Mouse (Mus musculus): ENCODE data around the gene Fam53b. TPM values are rescaled to one million over a fixed set of nuclear protein-coding genes. Genes with fewer than 3 reads are reported as not detected.

Gene Fam53b
- polyA plus RNA-seq, 2 experiments, result 12.9 to 20.0 TPM

DNA sequence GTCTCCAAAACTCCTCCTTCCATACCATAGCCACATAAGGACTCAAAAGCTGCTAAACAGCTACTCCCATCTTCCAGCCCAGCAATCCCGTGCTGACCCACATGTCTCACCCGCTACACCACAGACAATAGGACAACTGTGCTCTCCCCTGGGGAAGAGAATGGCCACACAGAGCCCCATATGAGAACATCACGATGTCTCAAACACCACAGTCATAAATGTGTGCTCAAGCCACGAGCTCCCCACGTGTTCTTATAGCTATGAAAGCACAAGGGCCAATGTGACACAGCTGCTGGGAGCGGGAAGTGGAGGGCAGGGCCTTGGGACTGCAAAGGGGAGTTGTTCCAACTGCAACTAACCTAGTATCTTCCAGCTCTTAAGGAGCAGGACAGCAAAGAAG is 20.2 kb downstream of the Fam53b start:
- WGBS (ENCODE audit: insufficient replicate concordance), result 68% methylated on average over 6 of the region's 6 CpGs

DNA sequence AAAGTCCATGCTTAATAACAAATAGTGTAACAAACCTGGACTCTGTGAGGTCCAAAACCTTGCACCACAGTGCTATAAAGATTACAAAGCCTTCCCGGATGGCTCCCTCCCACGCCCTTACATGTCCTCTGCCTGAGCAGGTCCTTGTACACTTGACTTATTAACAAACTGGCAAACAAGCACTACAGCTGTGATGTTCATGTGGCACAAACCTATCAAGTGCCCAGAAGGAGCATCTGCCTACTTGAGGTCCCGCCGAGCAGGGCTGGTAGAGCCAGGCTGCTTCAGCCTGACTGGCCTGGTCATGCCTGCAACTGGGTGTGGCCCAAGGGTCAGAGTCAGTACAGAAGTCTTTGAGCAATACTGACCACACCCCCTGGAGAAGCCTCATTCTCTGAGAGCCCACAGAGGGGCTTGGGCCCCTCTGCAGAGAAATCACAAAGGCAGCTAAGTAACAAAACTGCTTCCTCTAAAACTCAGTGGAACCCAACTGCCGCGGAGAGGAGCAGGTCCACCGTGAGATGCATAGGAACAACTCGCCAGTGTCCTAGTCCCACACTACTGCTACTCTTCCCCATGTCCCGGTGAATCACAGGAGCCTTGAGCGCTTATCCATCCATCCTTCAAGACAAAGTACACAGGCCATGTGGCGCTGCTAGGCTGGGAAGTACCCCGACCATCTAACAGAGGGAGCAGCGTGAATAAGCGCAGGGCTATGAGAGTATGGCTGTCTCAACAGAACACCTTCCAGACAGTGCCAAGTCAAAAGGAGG is 23.1 kb downstream of the Fam53b start:
- TF ChIP-seq EP300 (IDR thresholded peaks at IDR 0.05; ENCODE audit: low read depth), result no peak
- TF ChIP-seq CTCF (IDR thresholded peaks at IDR 0.05; ENCODE audit: low read depth), result no peak
- no peak for ATAC-seq (ENCODE audit: insufficient read depth)
- H3K9me3 ChIP-seq (ENCODE audit: control insufficient read depth, low read length), result no peaks in the 10 kb centered on the region

More for the DNA sequence above, 20.2 kb downstream of the Fam53b start:
- Histone ChIP-seq H3K9me3 (ENCODE audit: control insufficient read depth, low read length) (no peaks in the 10 kb centered on the region), H3K27ac (no peak overlapping the region), H3K27me3 (ENCODE audit: control insufficient read depth, insufficient read depth, low read length) (no peaks in the 10 kb centered on the region), H3K9ac (replicated peaks) (no peak overlapping the region), H3K4me2 (ENCODE audit: low read depth) (no peak overlapping the region), H3K36me3 (replicated peaks; ENCODE audit: control insufficient read depth, insufficient read depth, low read depth) (no peaks in the 10 kb centered on the region), H3K4me3 (ENCODE audit: insufficient read depth in 1 of 2, low read depth in 2 of 2, low read length in 2 of 2) (no peak overlapping the region), H3K4me1 (replicated peaks; ENCODE audit: control insufficient read depth in 2 of 2, insufficient read depth in 2 of 2, low read length in 1 of 2) (peaks cover 0 to 3% of the 10 kb centered on the region in 2 experiments; a peak in 1 of 4 replicates)
- TF ChIP-seq EP300 (IDR thresholded peaks at IDR 0.05; ENCODE audit: low read depth), result no peak
- TF ChIP-seq CTCF (IDR thresholded peaks at IDR 0.05; ENCODE audit: low read depth), result no peak
- DNase-seq (ENCODE audit: low read depth in 3 of 3, low spot score in 3 of 3) (no peak), ATAC-seq (ENCODE audit: insufficient read depth) (no peak)

DNA sequence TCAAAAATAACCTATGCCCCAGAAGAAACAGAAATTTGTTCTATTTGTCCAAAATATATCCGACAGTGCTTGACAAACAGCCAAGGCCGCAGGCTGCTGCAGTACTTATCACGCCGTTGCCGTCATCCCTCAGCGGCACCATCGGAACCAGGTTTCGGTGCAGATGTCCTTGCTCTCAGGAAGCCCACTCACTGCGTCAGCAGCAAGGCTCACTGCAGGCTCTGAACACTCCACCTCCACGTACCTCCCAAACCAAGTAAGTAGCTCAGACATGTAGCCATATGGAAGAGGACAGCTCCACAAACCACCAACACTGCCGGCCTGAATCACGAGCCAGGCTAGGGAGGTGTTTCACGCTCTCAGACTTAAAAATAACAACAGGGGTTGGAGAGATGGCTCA is 24.9 kb downstream of the Fam53b start:
- Histone ChIP-seq H3K9ac (replicated peaks) (no peak overlapping the region), H3K36me3 (replicated peaks; ENCODE audit: control insufficient read depth, insufficient read depth, low read depth) (no peaks in the 10 kb centered on the region), H3K27ac (no peak overlapping the region), H3K4me3 (ENCODE audit: insufficient read depth in 1 of 2, low read depth in 2 of 2, low read length in 2 of 2) (no peak overlapping the region), H3K4me2 (ENCODE audit: low read depth) (no peak overlapping the region), H3K27me3 (ENCODE audit: control insufficient read depth, insufficient read depth, low read length) (no peaks in the 10 kb centered on the region), H3K4me1 (replicated peaks; ENCODE audit: control insufficient read depth in 2 of 2, insufficient read depth in 2 of 2, low read length in 1 of 2) (peaks cover 2 to 19% of the 10 kb centered on the region in 2 experiments; a peak in 3 of 4 replicates), H3K9me3 (ENCODE audit: control insufficient read depth, low read length) (no peaks in the 10 kb centered on the region)
- DNase-seq (ENCODE audit: low read depth in 3 of 3, low spot score in 3 of 3), result no peak
- ATAC-seq (ENCODE audit: insufficient read depth), result no peak
- WGBS (ENCODE audit: insufficient replicate concordance), result 86% methylated on average over 13 of the region's 13 CpGs
- TF ChIP-seq CTCF (IDR thresholded peaks at IDR 0.05; ENCODE audit: low read depth) (no peak), EP300 (IDR thresholded peaks at IDR 0.05; ENCODE audit: low read depth) (no peak)

More for the DNA sequence above, 23.1 kb downstream of the Fam53b start:
- Histone ChIP-seq H3K36me3 (replicated peaks; ENCODE audit: control insufficient read depth, insufficient read depth, low read depth) (no peaks in the 10 kb centered on the region), H3K4me1 (replicated peaks; ENCODE audit: control insufficient read depth in 2 of 2, insufficient read depth in 2 of 2, low read length in 1 of 2) (peaks cover 0 to 15% of the 10 kb centered on the region in 2 experiments; a peak in 3 of 4 replicates), H3K27me3 (ENCODE audit: control insufficient read depth, insufficient read depth, low read length) (no peaks in the 10 kb centered on the region), H3K4me2 (ENCODE audit: low read depth) (no peak overlapping the region), H3K27ac (no peak overlapping the region), H3K4me3 (ENCODE audit: insufficient read depth in 1 of 2, low read depth in 2 of 2, low read length in 2 of 2) (no peak overlapping the region), H3K9ac (replicated peaks) (no peak overlapping the region)
- DNase-seq (ENCODE audit: low read depth in 3 of 3, low spot score in 3 of 3), result no peak
- 71% methylated on average over 14 of the region's 14 CpGs for WGBS (ENCODE audit: insufficient replicate concordance)

DNA sequence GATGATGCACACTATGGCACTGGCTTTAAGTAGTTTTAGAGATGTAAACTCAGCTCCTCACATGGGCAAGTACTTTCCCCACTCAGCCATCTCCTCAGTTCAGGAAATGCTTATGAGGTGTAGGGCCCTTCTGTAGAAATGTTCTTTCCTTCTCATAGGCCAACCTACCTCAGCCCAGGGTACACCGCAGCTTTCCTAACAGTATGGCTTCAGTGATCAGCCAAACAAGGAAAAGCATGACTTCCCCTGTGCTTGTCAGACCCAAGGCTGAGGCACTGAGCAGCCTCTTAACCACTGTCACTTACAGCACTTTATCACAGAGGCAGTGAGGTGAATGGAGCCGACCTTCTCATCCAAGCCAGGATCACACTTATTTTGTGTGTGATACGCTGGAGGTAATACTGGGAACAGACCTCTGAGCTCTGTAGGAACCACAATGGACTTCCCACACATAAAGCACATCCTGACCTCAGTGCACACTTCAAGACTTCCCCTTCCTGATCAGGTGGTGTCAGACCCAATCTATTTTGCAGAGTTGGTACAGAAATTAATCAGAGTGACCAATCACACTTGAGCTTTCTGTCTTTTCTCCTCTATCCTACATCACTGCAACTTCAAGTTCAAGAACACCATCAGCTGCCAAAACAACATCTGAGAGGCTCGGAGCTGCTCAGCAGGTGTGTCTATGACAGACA is 26.0 kb downstream of the Fam53b start:
- Histone ChIP-seq H3K9ac (replicated peaks) (no peak overlapping the region), H3K36me3 (replicated peaks; ENCODE audit: control insufficient read depth, insufficient read depth, low read depth) (no peaks in the 10 kb centered on the region), H3K27ac (no peak overlapping the region), H3K9me3 (ENCODE audit: control insufficient read depth, low read length) (no peaks in the 10 kb centered on the region), H3K4me1 (replicated peaks; ENCODE audit: control insufficient read depth in 2 of 2, insufficient read depth in 2 of 2, low read length in 1 of 2) (peaks cover 3 to 21% of the 10 kb centered on the region in 2 experiments; a peak in 3 of 4 replicates), H3K4me2 (ENCODE audit: low read depth) (no peak overlapping the region), H3K27me3 (ENCODE audit: control insufficient read depth, insufficient read depth, low read length) (no peaks in the 10 kb centered on the region), H3K4me3 (ENCODE audit: insufficient read depth in 1 of 2, low read depth in 2 of 2, low read length in 2 of 2) (no peak overlapping the region)
- no peak for DNase-seq (ENCODE audit: low read depth in 3 of 3, low spot score in 3 of 3)
- TF ChIP-seq CTCF (IDR thresholded peaks at IDR 0.05; ENCODE audit: low read depth) (no peak), EP300 (IDR thresholded peaks at IDR 0.05; ENCODE audit: low read depth) (no peak)
- ATAC-seq (ENCODE audit: insufficient read depth), result no peak
- 50% methylated on average over 4 of the region's 4 CpGs for WGBS (ENCODE audit: insufficient replicate concordance)

DNA sequence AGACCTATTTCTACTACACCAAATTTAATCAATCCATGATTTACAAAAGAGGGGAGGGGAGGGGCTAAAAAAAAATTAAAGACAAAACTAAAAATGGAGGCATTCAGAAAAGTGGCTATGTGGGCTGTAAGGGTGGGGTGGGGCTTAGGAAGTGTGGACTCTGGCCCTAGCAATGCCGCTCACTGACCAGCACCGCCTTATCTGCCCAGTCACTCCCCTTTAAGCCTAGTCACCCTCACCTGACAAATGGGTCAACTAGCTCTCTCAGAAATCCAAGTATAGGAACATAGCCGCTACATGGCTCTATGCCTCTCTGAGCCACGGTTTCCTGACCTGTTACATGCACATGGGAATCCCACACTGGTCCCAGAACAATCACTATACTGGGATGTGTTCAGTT is 26.7 kb downstream of the Fam53b start:
- no peak overlapping the region for H3K4me3 ChIP-seq (ENCODE audit: insufficient read depth in 1 of 2, low read depth in 2 of 2, low read length in 2 of 2)
- no peak overlapping the region for H3K27ac ChIP-seq
- no peak for TF ChIP-seq CTCF (IDR thresholded peaks at IDR 0.05; ENCODE audit: low read depth)
- no peak for TF ChIP-seq EP300 (IDR thresholded peaks at IDR 0.05; ENCODE audit: low read depth)
- no peak overlapping the region for H3K4me2 ChIP-seq (ENCODE audit: low read depth)
- H3K27me3 ChIP-seq (ENCODE audit: control insufficient read depth, insufficient read depth, low read length), result no peaks in the 10 kb centered on the region
- H3K4me1 ChIP-seq (replicated peaks; ENCODE audit: control insufficient read depth in 2 of 2, insufficient read depth in 2 of 2, low read length in 1 of 2), result peaks cover 3 to 21% of the 10 kb centered on the region in 2 experiments; a peak in 3 of 4 replicates
- ATAC-seq (ENCODE audit: insufficient read depth) (no peak), DNase-seq (ENCODE audit: low read depth in 3 of 3, low spot score in 3 of 3) (no peak)
- 86% methylated on average over 4 of the region's 4 CpGs for WGBS (ENCODE audit: insufficient replicate concordance)
- no peak overlapping the region for H3K9ac ChIP-seq (replicated peaks)
- H3K36me3 ChIP-seq (replicated peaks; ENCODE audit: control insufficient read depth, insufficient read depth, low read depth), result no peaks in the 10 kb centered on the region
- H3K9me3 ChIP-seq (ENCODE audit: control insufficient read depth, low read length), result no peaks in the 10 kb centered on the region

Measured in liver, embryonic 14.5 days (tissue).